Mouse (Mus musculus): ENCODE data around the gene Naglu. TPM values are rescaled to one million over a fixed set of nuclear protein-coding genes. Genes with fewer than 3 reads are reported as not detected.

The Naglu gene
- total RNA-seq, 2 experiments from 2014 or later = 27.3 to 28.2 TPM

GRCm38 (mm10) chr11:101057860-101058259, 12.0 kb upstream of the Naglu start:
- DNase-seq = peak; percentile 92

GRCm38 (mm10) chr11:101058726-101059125, 11.1 kb upstream of the Naglu start:
- DNase-seq = peak; percentile 40

- DNase-seq = no peak
Measured at GRCm38 (mm10) chr11:101059473-101059872, 10.3 kb upstream of the Naglu start.

- peak; percentile 80 for DNase-seq
Measured at GRCm38 (mm10) chr11:101060126-101060525, 9.7 kb upstream of the Naglu start.

- DNase-seq = no peak
Measured at GRCm38 (mm10) chr11:101061049-101061448, 8.8 kb upstream of the Naglu start.

- DNase-seq = peak; percentile 54
Measured at GRCm38 (mm10) chr11:101062165-101062884, 7.5 kb upstream of the Naglu start.

GRCm38 (mm10) chr11:101062971-101063675, 6.7 kb upstream of the Naglu start:
- DNase-seq = no peak

GRCm38 (mm10) chr11:101063676-101064327, 6.0 kb upstream of the Naglu start:
- DNase-seq = peak; percentile 70

- DNase-seq = no peak
Measured at GRCm38 (mm10) chr11:101064462-101064861, 5.3 kb upstream of the Naglu start.

- peak; percentile 52 for DNase-seq
Measured at GRCm38 (mm10) chr11:101065002-101065401, 4.8 kb upstream of the Naglu start.

- DNase-seq = peak; percentile 90
Measured at GRCm38 (mm10) chr11:101066549-101067412, 3.0 kb upstream of the Naglu start.

- DNase-seq = no peak
Measured at GRCm38 (mm10) chr11:101070189-101070527, 346 bp downstream of the Naglu start.

GRCm38 (mm10) chr11:101070987-101071386, 1.2 kb downstream of the Naglu start:
- no peak for DNase-seq

GRCm38 (mm10) chr11:101071810-101072428, 2.1 kb downstream of the Naglu start:
- DNase-seq = no peak

GRCm38 (mm10) chr11:101078121-101078520, 8.3 kb downstream of the Naglu start, which contains the start of gene Hsd17b1:
Hsd17b1 (plus strand) TSS chr11:101078411.
- no peak for DNase-seq

- no peak for DNase-seq
Measured at GRCm38 (mm10) chr11:101079746-101080145, 9.9 kb downstream of the Naglu start.

GRCm38 (mm10) chr11:101080421-101080820, 10.6 kb downstream of the Naglu start:
- no peak for DNase-seq

GRCm38 (mm10) chr11:101081659-101082058, 11.8 kb downstream of the Naglu start:
- DNase-seq = no peak

- peak; percentile 90 for DNase-seq
Measured at GRCm38 (mm10) chr11:101082208-101083082, 12.6 kb downstream of the Naglu start, which contains the start of gene Coasy. Coasy (plus strand) TSS chr11:101082565.

GRCm38 (mm10) chr11:101083083-101083697, 13.4 kb downstream of the Naglu start:
- DNase-seq = peak; percentile 34
